Mouse (Mus musculus): ENCODE data around the gene Gm10717. TPM values are rescaled to one million over a fixed set of nuclear protein-coding genes. Genes with fewer than 3 reads are reported as not detected.
A peak's percentile ranks its signal among the peaks of the same experiment; 100 is the strongest.
"Not testable (repeated sequence)": the region's sequence is repeated elsewhere in the genome, so short reads cannot be mapped to it uniquely, and the experiment has no call there.

The Gm10717 gene
- polyA plus RNA-seq, 1 experiment from 2014 or later, result 0.53 TPM

GRCm38 (mm10) chr9:3019835-3020727, 5.1 kb upstream of the Gm10717 start:
- 74% methylated on average over 11 of the region's 19 CpGs for WGBS
- not testable (repeated sequence) for H3K27me3 ChIP-seq (ENCODE audit: control insufficient read depth, insufficient read depth, low read length); H3K4me1 ChIP-seq (ENCODE audit: control insufficient read depth in 2 of 2, insufficient read depth in 2 of 2, low read length in 2 of 2); H3K9me3 ChIP-seq (ENCODE audit: control insufficient read depth, low read length); H3K36me3 ChIP-seq (ENCODE audit: control insufficient read depth, insufficient read depth, low read length); H3K9ac ChIP-seq (ENCODE audit: low read length); H3K27ac ChIP-seq (replicated peaks in 1 of 2; ENCODE audit: control insufficient read depth in 1 of 2, insufficient read depth in 1 of 2, low read depth in 2 of 2, low read length in 2 of 2); H3K4me2 ChIP-seq (ENCODE audit: low read length); H3K4me3 ChIP-seq (ENCODE audit: control insufficient read depth in 1 of 2, insufficient read depth in 1 of 2, low read depth in 1 of 2, low read length in 2 of 2)
- ATAC-seq (ENCODE audit: insufficient number of reproducible peaks, insufficient read depth, low FRiP score, low read depth), result peak; percentile 64; the same call in 1 of the 2 replicates

GRCm38 (mm10) chr9:3022316-3023008, 2.8 kb upstream of the Gm10717 start:
- not testable (repeated sequence) for H3K9me3 ChIP-seq (ENCODE audit: control insufficient read depth, low read length); H3K9ac ChIP-seq (ENCODE audit: low read length); H3K27me3 ChIP-seq (ENCODE audit: control insufficient read depth, insufficient read depth, low read length); H3K4me2 ChIP-seq (ENCODE audit: low read length); ATAC-seq (ENCODE audit: insufficient number of reproducible peaks, insufficient read depth, low FRiP score, low read depth); H3K36me3 ChIP-seq (ENCODE audit: control insufficient read depth, insufficient read depth, low read length); H3K4me1 ChIP-seq (ENCODE audit: control insufficient read depth in 2 of 2, insufficient read depth in 2 of 2, low read length in 2 of 2); H3K4me3 ChIP-seq (ENCODE audit: control insufficient read depth in 1 of 2, insufficient read depth in 1 of 2, low read depth in 1 of 2, low read length in 2 of 2); H3K27ac ChIP-seq (replicated peaks in 1 of 2; ENCODE audit: control insufficient read depth in 1 of 2, insufficient read depth in 1 of 2, low read depth in 2 of 2, low read length in 2 of 2)
- WGBS, result 67% methylated on average over 9 of the region's 13 CpGs

DNA sequence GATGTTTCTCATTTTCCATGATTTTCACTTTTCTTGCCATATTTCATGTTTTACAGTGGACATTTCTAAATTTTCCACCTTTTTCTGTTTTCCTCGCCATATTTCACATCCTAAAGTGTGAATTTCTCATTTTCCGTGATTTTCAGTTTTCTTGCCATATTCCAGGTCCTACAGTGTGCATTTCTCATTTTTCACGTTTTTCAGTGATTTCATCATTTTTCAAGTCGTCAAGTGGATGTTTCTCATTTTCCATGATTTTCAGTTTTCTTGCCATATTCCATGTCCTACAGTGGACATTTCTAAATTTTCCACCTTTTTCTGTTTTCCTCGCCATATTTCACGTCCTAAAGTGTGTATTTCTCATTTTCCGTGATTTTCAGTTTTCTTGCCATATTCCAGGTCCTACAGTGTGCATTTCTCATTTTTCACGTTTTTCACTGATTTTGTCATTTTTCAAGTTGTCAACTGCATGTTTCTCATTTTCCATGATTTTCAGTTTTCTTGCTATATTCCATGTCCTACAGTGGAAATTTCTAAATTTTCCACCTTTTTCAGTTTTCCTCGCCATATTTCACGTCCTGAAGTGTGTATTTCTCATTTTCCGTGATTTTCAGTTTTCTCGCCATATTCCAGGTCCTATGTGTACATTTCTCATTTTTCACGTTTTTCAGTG, 1.8 kb upstream of the Gm10717 start, which contains the start of gene Gm10718:
Gene Gm10718, plus strand, starts transcription at position 236 of the 673 bp plus-strand sequence.
- H3K36me3 ChIP-seq (ENCODE audit: control insufficient read depth, insufficient read depth, low read length); H3K4me3 ChIP-seq (ENCODE audit: control insufficient read depth in 1 of 2, insufficient read depth in 1 of 2, low read depth in 1 of 2, low read length in 2 of 2); ATAC-seq (ENCODE audit: insufficient number of reproducible peaks, insufficient read depth, low FRiP score, low read depth); H3K9me3 ChIP-seq (ENCODE audit: control insufficient read depth, low read length); H3K9ac ChIP-seq (ENCODE audit: low read length); H3K27ac ChIP-seq (replicated peaks in 1 of 2; ENCODE audit: control insufficient read depth in 1 of 2, insufficient read depth in 1 of 2, low read depth in 2 of 2, low read length in 2 of 2); H3K4me1 ChIP-seq (ENCODE audit: control insufficient read depth in 2 of 2, insufficient read depth in 2 of 2, low read length in 2 of 2); H3K27me3 ChIP-seq (ENCODE audit: control insufficient read depth, insufficient read depth, low read length); H3K4me2 ChIP-seq (ENCODE audit: low read length): not testable (repeated sequence)
- WGBS, result 73% methylated on average over 9 of the region's 13 CpGs

GRCm38 (mm10) chr9:3023985-3024648, 1.1 kb upstream of the Gm10717 start:
- WGBS, result 60% methylated on average over 15 of the region's 16 CpGs
- H3K4me1 ChIP-seq (ENCODE audit: control insufficient read depth in 2 of 2, insufficient read depth in 2 of 2, low read length in 2 of 2), result not testable (repeated sequence)

DNA sequence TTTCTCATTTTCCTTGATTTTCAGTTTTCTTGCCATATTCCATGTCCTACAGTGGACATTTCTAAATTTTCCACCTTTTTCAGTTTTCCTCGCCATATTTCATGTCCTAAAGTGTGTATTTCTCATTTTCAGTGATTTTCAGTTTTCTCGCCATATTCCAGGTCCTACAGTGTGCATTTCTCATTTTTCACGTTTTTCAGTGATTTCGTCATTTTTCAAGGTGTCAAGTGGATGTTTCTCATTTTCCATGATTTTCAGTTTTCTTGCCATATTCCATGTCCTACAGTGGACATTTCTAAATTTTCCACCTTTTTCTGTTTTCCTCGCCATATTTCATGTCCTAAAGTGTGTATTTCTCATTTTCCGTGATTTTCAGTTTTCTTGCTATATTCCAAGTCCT, 436 bp downstream of the Gm10717 start:
- H3K9ac ChIP-seq (ENCODE audit: low read length); H3K4me2 ChIP-seq (ENCODE audit: low read length); H3K36me3 ChIP-seq (ENCODE audit: control insufficient read depth, insufficient read depth, low read length); H3K4me1 ChIP-seq (ENCODE audit: control insufficient read depth in 2 of 2, insufficient read depth in 2 of 2, low read length in 2 of 2); H3K9me3 ChIP-seq (ENCODE audit: control insufficient read depth, low read length); ATAC-seq (ENCODE audit: insufficient number of reproducible peaks, insufficient read depth, low FRiP score, low read depth); H3K4me3 ChIP-seq (ENCODE audit: control insufficient read depth in 1 of 2, insufficient read depth in 1 of 2, low read depth in 1 of 2, low read length in 2 of 2); H3K27ac ChIP-seq (replicated peaks in 1 of 2; ENCODE audit: control insufficient read depth in 1 of 2, insufficient read depth in 1 of 2, low read depth in 2 of 2, low read length in 2 of 2); H3K27me3 ChIP-seq (ENCODE audit: control insufficient read depth, insufficient read depth, low read length): not testable (repeated sequence)
- WGBS, result 62% methylated on average over 4 of the region's 6 CpGs

More at GRCm38 (mm10) chr9:3023985-3024648, 1.1 kb upstream of the Gm10717 start:
- not testable (repeated sequence) for H3K27ac ChIP-seq (replicated peaks in 1 of 2; ENCODE audit: control insufficient read depth in 1 of 2, insufficient read depth in 1 of 2, low read depth in 2 of 2, low read length in 2 of 2); H3K27me3 ChIP-seq (ENCODE audit: control insufficient read depth, insufficient read depth, low read length); H3K9me3 ChIP-seq (ENCODE audit: control insufficient read depth, low read length); H3K4me3 ChIP-seq (ENCODE audit: control insufficient read depth in 1 of 2, insufficient read depth in 1 of 2, low read depth in 1 of 2, low read length in 2 of 2); H3K4me2 ChIP-seq (ENCODE audit: low read length); ATAC-seq (ENCODE audit: insufficient number of reproducible peaks, insufficient read depth, low FRiP score, low read depth); H3K36me3 ChIP-seq (ENCODE audit: control insufficient read depth, insufficient read depth, low read length); H3K9ac ChIP-seq (ENCODE audit: low read length)

DNA sequence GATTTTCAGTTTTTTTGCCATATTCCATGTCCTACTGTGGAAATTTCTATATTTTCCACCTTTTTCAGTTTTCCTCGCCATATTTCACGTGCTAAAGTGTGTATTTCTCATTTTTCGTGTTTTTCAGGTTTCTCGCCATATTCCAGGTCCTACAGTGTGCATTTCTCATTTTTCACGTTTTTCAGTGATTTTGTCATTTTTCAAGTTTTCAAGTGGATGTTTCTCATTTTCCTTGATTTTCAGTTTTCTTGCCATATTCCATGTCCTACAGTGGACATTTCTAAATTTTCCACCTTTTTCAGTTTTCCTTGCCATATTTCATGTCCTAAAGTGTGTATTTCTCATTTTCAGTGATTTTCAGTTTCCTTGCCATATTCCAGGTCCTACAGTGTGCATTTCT, 919 bp downstream of the Gm10717 start:
- H3K27me3 ChIP-seq (ENCODE audit: control insufficient read depth, insufficient read depth, low read length); ATAC-seq (ENCODE audit: insufficient number of reproducible peaks, insufficient read depth, low FRiP score, low read depth); H3K4me2 ChIP-seq (ENCODE audit: low read length); H3K4me3 ChIP-seq (ENCODE audit: control insufficient read depth in 1 of 2, insufficient read depth in 1 of 2, low read depth in 1 of 2, low read length in 2 of 2); H3K9ac ChIP-seq (ENCODE audit: low read length); H3K9me3 ChIP-seq (ENCODE audit: control insufficient read depth, low read length); H3K36me3 ChIP-seq (ENCODE audit: control insufficient read depth, insufficient read depth, low read length); H3K4me1 ChIP-seq (ENCODE audit: control insufficient read depth in 2 of 2, insufficient read depth in 2 of 2, low read length in 2 of 2); H3K27ac ChIP-seq (replicated peaks in 1 of 2; ENCODE audit: control insufficient read depth in 1 of 2, insufficient read depth in 1 of 2, low read depth in 2 of 2, low read length in 2 of 2): not testable (repeated sequence)
- 68% methylated on average over 5 of the region's 5 CpGs for WGBS

DNA sequence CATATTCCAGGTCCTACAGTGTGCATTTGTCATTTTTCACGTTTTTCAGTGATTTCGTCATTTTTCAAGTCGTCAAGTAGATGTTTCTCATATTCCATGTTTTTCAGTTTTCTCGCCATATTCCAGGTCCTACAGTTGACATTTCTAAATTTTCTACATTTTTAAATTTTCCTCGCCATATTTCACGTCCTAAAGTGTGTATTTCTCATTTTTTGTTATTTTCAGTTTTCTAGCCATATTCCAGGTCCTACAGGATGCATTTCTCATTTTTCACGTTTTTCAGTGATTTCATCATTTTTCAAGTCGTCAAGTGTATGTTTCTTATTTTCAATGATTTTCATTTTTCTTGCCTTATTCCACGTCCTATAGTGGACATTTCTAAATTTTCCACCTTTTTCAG, 1.5 kb downstream of the Gm10717 start:
- ATAC-seq (ENCODE audit: insufficient number of reproducible peaks, insufficient read depth, low FRiP score, low read depth); H3K4me1 ChIP-seq (ENCODE audit: control insufficient read depth in 2 of 2, insufficient read depth in 2 of 2, low read length in 2 of 2); H3K4me3 ChIP-seq (ENCODE audit: control insufficient read depth in 1 of 2, insufficient read depth in 1 of 2, low read depth in 1 of 2, low read length in 2 of 2); H3K27ac ChIP-seq (replicated peaks in 1 of 2; ENCODE audit: control insufficient read depth in 1 of 2, insufficient read depth in 1 of 2, low read depth in 2 of 2, low read length in 2 of 2); H3K4me2 ChIP-seq (ENCODE audit: low read length); H3K27me3 ChIP-seq (ENCODE audit: control insufficient read depth, insufficient read depth, low read length); H3K9me3 ChIP-seq (ENCODE audit: control insufficient read depth, low read length); H3K9ac ChIP-seq (ENCODE audit: low read length); H3K36me3 ChIP-seq (ENCODE audit: control insufficient read depth, insufficient read depth, low read length): not testable (repeated sequence)
- 60% methylated on average over 9 of the region's 9 CpGs for WGBS

Measured in heart, embryonic 14.5 days (tissue).